Comparison of ENCODE assay signal across 8 mouse cellular contexts in the genomic region with DNA sequence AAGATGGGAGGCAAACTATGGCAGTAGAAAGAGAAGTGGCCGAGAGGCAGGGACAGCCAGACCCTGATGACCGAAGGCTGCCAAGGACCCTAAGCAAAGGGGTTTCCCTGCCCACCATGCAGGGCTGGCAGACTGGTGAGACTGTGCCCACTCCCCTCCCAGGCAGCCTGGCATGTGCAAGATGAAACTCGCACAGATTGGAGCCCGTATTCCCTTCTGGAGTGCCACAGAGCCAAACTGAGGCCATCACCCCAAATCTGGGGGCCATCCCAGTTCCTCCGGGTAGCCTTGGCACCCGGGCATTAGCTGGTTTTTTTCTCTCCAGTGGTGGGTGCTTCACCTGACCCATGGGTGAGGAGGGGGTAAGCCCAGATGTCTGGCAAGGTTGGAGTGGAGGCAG. TPM values are rescaled to one million over a fixed set of nuclear protein-coding genes. Genes with fewer than 3 reads are reported as not detected.
A peak's percentile ranks its signal among the peaks of the same experiment; 100 is the strongest.
DNase-seq lines count a peak whose midpoint lies in the region; ATAC-seq and TF ChIP-seq lines count a peak whose summit lies in the region.

No protein-coding gene starts in this region.

- H3K36me3 ChIP-seq in embryonic facial prominence, embryonic 12.5 days = peaks cover 13% of the 10 kb centered on the region
- peaks cover 32% of the 10 kb centered on the region for H3K36me3 ChIP-seq in limb, embryonic 14.5 days (ENCODE audit: control insufficient read depth, insufficient read depth, low read length)

- H3K27ac ChIP-seq in layer of hippocampus, adult 2 months = peak overlapping the region; percentile 97
- no peak overlapping the region for H3K27ac ChIP-seq in embryonic facial prominence, embryonic 12.5 days
- H3K27ac ChIP-seq in limb, embryonic 14.5 days (replicated peaks; ENCODE audit: low read depth, low read length) = no peak overlapping the region

- peak overlapping the region; percentile 82 for H3K4me3 ChIP-seq in layer of hippocampus, adult 2 months
- peak overlapping the region; percentile 67; the same call in 1 of the 2 replicates for H3K4me3 ChIP-seq in embryonic facial prominence, embryonic 12.5 days
- H3K4me3 ChIP-seq in limb, embryonic 14.5 days (replicated peaks; ENCODE audit: low read length) = peak overlapping the region; percentile 77

- H3K4me2 ChIP-seq in embryonic facial prominence, embryonic 12.5 days (replicated peaks) = peak overlapping the region; percentile 67
- peak overlapping the region; percentile 93 for H3K4me2 ChIP-seq in limb, embryonic 14.5 days (replicated peaks; ENCODE audit: low read depth, low read length, severe bottlenecking)

- WGBS in embryonic facial prominence, embryonic 12.5 days = 77% methylated on average over 6 of the region's 6 CpGs
- 71% methylated on average over 6 of the region's 6 CpGs for WGBS in limb, embryonic 14.5 days

- H3K27me3 ChIP-seq in embryonic facial prominence, embryonic 12.5 days = peaks cover 90% of the 10 kb centered on the region
- H3K27me3 ChIP-seq in limb, embryonic 14.5 days (ENCODE audit: control insufficient read depth, insufficient read depth, low read length) = no peaks in the 10 kb centered on the region

- no peaks in the 10 kb centered on the region for H3K9me3 ChIP-seq in embryonic facial prominence, embryonic 12.5 days
- no peaks in the 10 kb centered on the region for H3K9me3 ChIP-seq in limb, embryonic 14.5 days (ENCODE audit: control insufficient read depth, low read length)

- no peak for DNase-seq in layer of hippocampus, adult 2 months (ENCODE audit: low spot score in 2 of 2)
- DNase-seq in layer of hippocampus, adult 9-10 months (ENCODE audit: low spot score) = no peak
- peak; percentile 57 for DNase-seq in cerebellum, adult 9-10 months
- DNase-seq in limb, embryonic 14.5 days (ENCODE audit: low spot score) = no peak
- DNase-seq in urinary bladder, postnatal 10 days (ENCODE audit: low spot score) = no peak
- DNase-seq in spleen, adult 18-20 months = no peak
- no peak for DNase-seq in adrenal gland, postnatal 25 days

- H3K4me1 ChIP-seq in embryonic facial prominence, embryonic 12.5 days = peaks cover 32% of the 10 kb centered on the region
- H3K4me1 ChIP-seq in limb, embryonic 14.5 days (ENCODE audit: control insufficient read depth, insufficient read depth, low read length) = peaks cover 51% of the 10 kb centered on the region

- ATAC-seq in embryonic facial prominence, embryonic 12.5 days (ENCODE audit: insufficient number of reproducible peaks, insufficient read depth, low FRiP score, low TSS enrichment) = no peak
- ATAC-seq in limb, embryonic 14.5 days (ENCODE audit: low FRiP score, low read depth) = no peak

- H3K9ac ChIP-seq in embryonic facial prominence, embryonic 12.5 days = no peak overlapping the region
- H3K9ac ChIP-seq in limb, embryonic 14.5 days (ENCODE audit: low read depth, low read length, severe bottlenecking) = peak overlapping the region; percentile 99

- no peak for TF ChIP-seq CTCF in layer of hippocampus, adult 2 months (conservative IDR thresholded peaks at IDR 0.05)

- TF ChIP-seq POLR2A in limb, embryonic 14.5 days (IDR thresholded peaks at IDR 0.05; ENCODE audit: borderline replicate concordance, extremely low read depth, insufficient read depth, insufficient read length) = no peak

RNA-seq across cellular contexts. Expression of gene Nfix, which starts 2.2 kb away (rescaled TPM):
- 100 to 1,000 TPM; 408 to 482 TPM for total RNA-seq in layer of hippocampus, adult 2 months (2021)
- polyA plus RNA-seq in embryonic facial prominence, embryonic 12.5 days (2016; fragmentation: Nextera tagmentation; extraction: Ambion mirVana) = 18.4 and 21.2 TPM in 2 replicates
- 81.2 and 97.7 TPM in 2 replicates for polyA plus RNA-seq in limb, embryonic 14.5 days (2012; rRNA removed)
- 100 and 108 TPM in 2 replicates for polyA plus RNA-seq in limb, embryonic 14.5 days (2014; fragmentation: Nextera tagmentation; extraction: Ambion mirVana)
- total RNA-seq in adrenal gland, postnatal 25 days (2021) = 87.7 and 111 TPM in 2 replicates

RNA-seq across cellular contexts. Expression of gene Dand5, which starts 24.7 kb away (rescaled TPM):
- total RNA-seq in layer of hippocampus, adult 2 months (2021) = 10 to 100 TPM; 11.9 TPM
- polyA plus RNA-seq in embryonic facial prominence, embryonic 12.5 days (2016; fragmentation: Nextera tagmentation; extraction: Ambion mirVana) = 5.3 and 5.5 TPM in 2 replicates
- 5.7 and 5.9 TPM in 2 replicates for polyA plus RNA-seq in limb, embryonic 14.5 days (2012; rRNA removed)
- 6.4 and 6.9 TPM in 2 replicates for polyA plus RNA-seq in limb, embryonic 14.5 days (2014; fragmentation: Nextera tagmentation; extraction: Ambion mirVana)
- 11.2 and 11.6 TPM in 2 replicates for total RNA-seq in adrenal gland, postnatal 25 days (2021)

RNA-seq across cellular contexts. Expression of gene Gadd45gip1, which starts 33.4 kb away (rescaled TPM):
- 10 to 100 TPM; 23.3 to 26.1 TPM for total RNA-seq in layer of hippocampus, adult 2 months (2021)
- 46.7 and 46.8 TPM in 2 replicates for polyA plus RNA-seq in embryonic facial prominence, embryonic 12.5 days (2016; fragmentation: Nextera tagmentation; extraction: Ambion mirVana)
- polyA plus RNA-seq in limb, embryonic 14.5 days (2012; rRNA removed) = 39.8 and 45.6 TPM in 2 replicates
- 43.2 and 44.9 TPM in 2 replicates for polyA plus RNA-seq in limb, embryonic 14.5 days (2014; fragmentation: Nextera tagmentation; extraction: Ambion mirVana)
- total RNA-seq in adrenal gland, postnatal 25 days (2021) = 55.1 and 59.9 TPM in 2 replicates

RNA-seq across cellular contexts. Expression of gene Rad23a, which starts 42.5 kb away (rescaled TPM):
- total RNA-seq in layer of hippocampus, adult 2 months (2021) = 10 to 100 TPM; 63.4 to 75.9 TPM
- 96.0 TPM in 2 replicates for polyA plus RNA-seq in embryonic facial prominence, embryonic 12.5 days (2016; fragmentation: Nextera tagmentation; extraction: Ambion mirVana)
- 82.0 and 82.4 TPM in 2 replicates for polyA plus RNA-seq in limb, embryonic 14.5 days (2012; rRNA removed)
- polyA plus RNA-seq in limb, embryonic 14.5 days (2014; fragmentation: Nextera tagmentation; extraction: Ambion mirVana) = 104 and 109 TPM in 2 replicates
- 116 and 120 TPM in 2 replicates for total RNA-seq in adrenal gland, postnatal 25 days (2021)

RNA-seq across cellular contexts. Expression of gene Calr, which starts 48.8 kb away (rescaled TPM):
- 100 to 1,000 TPM; 457 to 504 TPM for total RNA-seq in layer of hippocampus, adult 2 months (2021)
- polyA plus RNA-seq in embryonic facial prominence, embryonic 12.5 days (2016; fragmentation: Nextera tagmentation; extraction: Ambion mirVana) = 919 and 944 TPM in 2 replicates
- 575 and 831 TPM in 2 replicates for polyA plus RNA-seq in limb, embryonic 14.5 days (2012; rRNA removed)
- polyA plus RNA-seq in limb, embryonic 14.5 days (2014; fragmentation: Nextera tagmentation; extraction: Ambion mirVana) = 802 and 827 TPM in 2 replicates
- total RNA-seq in adrenal gland, postnatal 25 days (2021) = 489 and 566 TPM in 2 replicates
